Mouse (Mus musculus) lung, postnatal 0 days (tissue): ENCODE results near the gene Dnlz.

Experiments used
- CTCF ChIP-seq: IDR thresholded peaks from 2 replicates; pipeline ENCODE4 v1.5.1; 2016; ENCODE audit warnings: antibody characterized with exemption, mild to moderate bottlenecking
- EP300 ChIP-seq: IDR thresholded peaks from 2 replicates; pipeline ENCODE4 v1.6.1; 2016; ENCODE audit warnings: antibody characterized with exemption, mild to moderate bottlenecking, control low read depth

GRCm38 (mm10) chr2:26389154-26389690, 37.3 kb upstream of the Dnlz start, which contains the start of the genes Entr1 and Pmpca:
- TF ChIP-seq CTCF: no peak
- no peak for TF ChIP-seq EP300
